Mouse (Mus musculus): Measurements from ENCODE around the gene Gorab. TPM values are rescaled to one million over a fixed set of nuclear protein-coding genes. Genes with fewer than 3 reads are reported as not detected.

The Gorab gene
- 9.5 and 10.8 TPM in 2 replicates for polyA plus RNA-seq (2015; fragmentation: Nextera tagmentation; extraction: Ambion mirVana)

GRCm38 (mm10) chr1:163403498-163404126 is at the start of gene Gorab:
Gene Gorab (minus strand): TSS chr1:163403669.
- WGBS, result under 1% methylated on average over 28 of the region's 28 CpGs
- Histone ChIP-seq H3K9me3 (no peaks in the 10 kb centered on the region), H3K36me3 (no peaks in the 10 kb centered on the region), H3K27ac (replicated peaks) (peak within 1 kb of the TSS; percentile 72), H3K27me3 (replicated peaks) (no peaks in the 10 kb centered on the region), H3K4me1 (peaks cover 11% of the 10 kb centered on the region), H3K4me2 (peak within 1 kb of the TSS; percentile 78), H3K9ac (peak within 1 kb of the TSS; percentile 91), H3K4me3 (peak within 1 kb of the TSS; percentile 85)
- ATAC-seq (ENCODE audit: extremely low read depth, insufficient number of reproducible peaks, low FRiP score, low TSS enrichment), result peak; percentile 98

GRCm38 (mm10) chr1:163443832-163444231 is 40.4 kb upstream of the Gorab start:
- H3K27me3 ChIP-seq (replicated peaks), result no peaks in the 10 kb centered on the region
- no peak overlapping the region for H3K9ac ChIP-seq
- H3K9me3 ChIP-seq, result no peaks in the 10 kb centered on the region
- H3K4me3 ChIP-seq, result no peak overlapping the region
- WGBS, result 6% methylated on average over 3 of the region's 3 CpGs
- no peak for ATAC-seq (ENCODE audit: extremely low read depth, insufficient number of reproducible peaks, low FRiP score, low TSS enrichment)
- peaks cover 15% of the 10 kb centered on the region for H3K4me1 ChIP-seq
- 0 out of 2 replicates have a peak overlapping the region, but pooled peaks have one; percentile 9 for H3K4me2 ChIP-seq
- 0 out of 2 replicates have a peak overlapping the region, but pooled peaks have one; percentile 24 for H3K27ac ChIP-seq (replicated peaks)
- H3K36me3 ChIP-seq, result no peaks in the 10 kb centered on the region

- no peak overlapping the region for H3K9ac ChIP-seq
- H3K9me3 ChIP-seq, result peaks cover 5% of the 10 kb centered on the region; the same call in 1 of the 2 replicates
- no peaks in the 10 kb centered on the region for H3K27me3 ChIP-seq (replicated peaks)
- H3K4me1 ChIP-seq, result peaks cover 12% of the 10 kb centered on the region
- ATAC-seq (ENCODE audit: extremely low read depth, insufficient number of reproducible peaks, low FRiP score, low TSS enrichment), result no peak
- WGBS, result 44% methylated on average over 2 of the region's 2 CpGs
- H3K27ac ChIP-seq (replicated peaks), result no peak overlapping the region
- H3K4me3 ChIP-seq, result no peak overlapping the region
- H3K4me2 ChIP-seq, result no peak overlapping the region
- no peaks in the 10 kb centered on the region for H3K36me3 ChIP-seq
These were observed 35.5 kb upstream of the Gorab start for GRCm38 (mm10) chr1:163439002-163439401.

- 59% methylated on average over 8 of the region's 8 CpGs for WGBS
- ATAC-seq (ENCODE audit: extremely low read depth, insufficient number of reproducible peaks, low FRiP score, low TSS enrichment), result no peak
- H3K27me3 ChIP-seq (replicated peaks), result no peaks in the 10 kb centered on the region
- H3K4me3 ChIP-seq, result no peak overlapping the region
- no peaks in the 10 kb centered on the region for H3K36me3 ChIP-seq
- H3K4me1 ChIP-seq, result no peaks in the 10 kb centered on the region
- H3K4me2 ChIP-seq, result no peak overlapping the region
- H3K9me3 ChIP-seq, result no peaks in the 10 kb centered on the region
- H3K27ac ChIP-seq (replicated peaks), result 0 out of 2 replicates have a peak overlapping the region, but pooled peaks have one; percentile 24
- no peak overlapping the region; the same call in 1 of the 2 replicates for H3K9ac ChIP-seq
These were observed 20.1 kb upstream of the Gorab start for GRCm38 (mm10) chr1:163423467-163424014.

- Histone ChIP-seq H3K27me3 (replicated peaks) (no peaks in the 10 kb centered on the region), H3K4me1 (no peaks in the 10 kb centered on the region), H3K4me3 (no peak overlapping the region), H3K9me3 (no peaks in the 10 kb centered on the region), H3K4me2 (no peak overlapping the region), H3K9ac (no peak overlapping the region), H3K27ac (replicated peaks) (no peak overlapping the region), H3K36me3 (no peaks in the 10 kb centered on the region)
- 60% methylated on average over 2 of the region's 2 CpGs for WGBS
- ATAC-seq (ENCODE audit: extremely low read depth, insufficient number of reproducible peaks, low FRiP score, low TSS enrichment), result no peak
These were observed 13.7 kb upstream of the Gorab start for GRCm38 (mm10) chr1:163417191-163417590.

GRCm38 (mm10) chr1:163414200-163414599 is 10.7 kb upstream of the Gorab start:
- Histone ChIP-seq H3K9me3 (no peaks in the 10 kb centered on the region), H3K36me3 (no peaks in the 10 kb centered on the region), H3K4me1 (no peaks in the 10 kb centered on the region), H3K9ac (no peak overlapping the region), H3K4me2 (no peak overlapping the region), H3K4me3 (no peak overlapping the region), H3K27me3 (replicated peaks) (no peaks in the 10 kb centered on the region), H3K27ac (replicated peaks) (no peak overlapping the region)
- 68% methylated on average over 2 of the region's 2 CpGs for WGBS
- ATAC-seq (ENCODE audit: extremely low read depth, insufficient number of reproducible peaks, low FRiP score, low TSS enrichment), result no peak

GRCm38 (mm10) chr1:163406203-163406602 is 2.7 kb upstream of the Gorab start:
- no peaks in the 10 kb centered on the region for H3K36me3 ChIP-seq
- WGBS, result 60% methylated on average over 3 of the region's 3 CpGs

GRCm38 (mm10) chr1:163391321-163391720 is 12.1 kb downstream of the Gorab start:
- Histone ChIP-seq H3K9ac (no peak overlapping the region), H3K36me3 (peaks cover 71% of the 10 kb centered on the region), H3K27me3 (replicated peaks) (no peaks in the 10 kb centered on the region), H3K27ac (replicated peaks) (no peak overlapping the region), H3K4me3 (no peak overlapping the region), H3K4me2 (no peak overlapping the region), H3K4me1 (peaks cover 5% of the 10 kb centered on the region; the same call in 1 of the 2 replicates), H3K9me3 (no peaks in the 10 kb centered on the region)
- WGBS, result 80% methylated on average over 6 of the region's 6 CpGs
- no peak for ATAC-seq (ENCODE audit: extremely low read depth, insufficient number of reproducible peaks, low FRiP score, low TSS enrichment)

More at GRCm38 (mm10) chr1:163406203-163406602, 2.7 kb upstream of the Gorab start:
- H3K4me3 ChIP-seq, result no peak overlapping the region
- no peaks in the 10 kb centered on the region for H3K27me3 ChIP-seq (replicated peaks)
- no peak overlapping the region for H3K9ac ChIP-seq
- no peaks in the 10 kb centered on the region for H3K9me3 ChIP-seq
- H3K4me2 ChIP-seq, result no peak overlapping the region
- H3K4me1 ChIP-seq, result peaks cover 11% of the 10 kb centered on the region
- no peak for ATAC-seq (ENCODE audit: extremely low read depth, insufficient number of reproducible peaks, low FRiP score, low TSS enrichment)
- H3K27ac ChIP-seq (replicated peaks), result no peak overlapping the region

- ATAC-seq (ENCODE audit: extremely low read depth, insufficient number of reproducible peaks, low FRiP score, low TSS enrichment), result no peak
- Histone ChIP-seq H3K4me2 (no peak overlapping the region), H3K9ac (no peak overlapping the region), H3K4me1 (peaks cover 5% of the 10 kb centered on the region; the same call in 1 of the 2 replicates), H3K27me3 (replicated peaks) (no peaks in the 10 kb centered on the region), H3K9me3 (no peaks in the 10 kb centered on the region), H3K27ac (replicated peaks) (no peak overlapping the region), H3K36me3 (peaks cover 72% of the 10 kb centered on the region), H3K4me3 (no peak overlapping the region)
- WGBS, result 60% methylated on average over 4 of the region's 4 CpGs
These were observed 13.4 kb downstream of the Gorab start for GRCm38 (mm10) chr1:163390044-163390443.

GRCm38 (mm10) chr1:163386196-163386595 is 17.3 kb downstream of the Gorab start:
- Histone ChIP-seq H3K4me1 (peaks cover 15% of the 10 kb centered on the region; the same call in 1 of the 2 replicates), H3K9me3 (no peaks in the 10 kb centered on the region), H3K4me2 (no peak overlapping the region), H3K27me3 (replicated peaks) (no peaks in the 10 kb centered on the region), H3K4me3 (no peak overlapping the region), H3K36me3 (peaks cover 50% of the 10 kb centered on the region), H3K9ac (no peak overlapping the region), H3K27ac (replicated peaks) (no peak overlapping the region)
- 76% methylated on average over 9 of the region's 9 CpGs for WGBS
- no peak for ATAC-seq (ENCODE audit: extremely low read depth, insufficient number of reproducible peaks, low FRiP score, low TSS enrichment)

GRCm38 (mm10) chr1:163383442-163384027 is 19.9 kb downstream of the Gorab start:
- H3K27ac ChIP-seq (replicated peaks), result no peak overlapping the region

More at GRCm38 (mm10) chr1:163383442-163384027, 19.9 kb downstream of the Gorab start:
- no peak overlapping the region for H3K4me2 ChIP-seq
- peaks cover 41% of the 10 kb centered on the region for H3K36me3 ChIP-seq
- no peaks in the 10 kb centered on the region for H3K9me3 ChIP-seq
- 64% methylated on average over 5 of the region's 5 CpGs for WGBS
- no peak for ATAC-seq (ENCODE audit: extremely low read depth, insufficient number of reproducible peaks, low FRiP score, low TSS enrichment)
- peaks cover 19% of the 10 kb centered on the region; the same call in 1 of the 2 replicates for H3K4me1 ChIP-seq
- no peak overlapping the region for H3K4me3 ChIP-seq
- H3K9ac ChIP-seq, result no peak overlapping the region
- no peaks in the 10 kb centered on the region for H3K27me3 ChIP-seq (replicated peaks)
